Mouse (Mus musculus) G1E (cell line): ENCODE measurements around the gene Otop2.

ENCODE experiments used
- CTCF ChIP-seq: IDR thresholded peaks from 2 replicates; pipeline ENCODE4 v1.5.1; 2012; ENCODE audit warnings: low read depth, low read length, inconsistent platforms, mixed read lengths
- GATA1 ChIP-seq: IDR thresholded peaks from 2 replicates; pipeline ENCODE4 v1.6.1; 2012; ENCODE audit warnings: borderline replicate concordance, low read length, inconsistent platforms, mixed read lengths
- POLR2AphosphoS5 ChIP-seq: IDR thresholded peaks from 2 replicates; pipeline ENCODE4 v1.6.1; 2012; ENCODE audit warnings: low read depth, low read length, inconsistent platforms; ENCODE audit not compliant: insufficient replicate concordance

GRCm38 (mm10) chr11:115271052-115271451 lies 35.9 kb upstream of the Otop2 start:
- TF ChIP-seq CTCF (no peak), GATA1 (no peak), POLR2AphosphoS5 (no peak)
